Mouse (Mus musculus) monocyte, adult 5-6 weeks (primary cell): ENCODE results near the gene Ptdss2. TPM values are rescaled to one million over a fixed set of nuclear protein-coding genes. Genes with fewer than 3 reads are reported as not detected.

Source experiments
- ATAC-seq: fragments of 153-309, 156-312 bp; replicated peaks from 2 replicates; pipeline ENCODE4 v1.8.0; 2017; ENCODE audit warnings: mild to moderate bottlenecking; ENCODE audit not compliant: low TSS enrichment, insufficient number of reproducible peaks, severe bottlenecking, poor library complexity, low FRiP score
- total RNA-seq: library from RNA; stranded (forward); fragments of 200-1000, 200-491, 200-594 nt; gene quantifications from 3 replicates; pipeline ENCODE4 v1.2.3, GENCODE M21; 2017

Ptdss2 gene
- total RNA-seq, 1 experiment from 2014 or later, result 6.9 TPM

- no peak for ATAC-seq
These were observed 2.7 kb upstream of the Ptdss2 start for GRCm38 (mm10) chr7:141119487-141119886.

- ATAC-seq, result no peak
These were observed 1.6 kb upstream of the Ptdss2 start for GRCm38 (mm10) chr7:141120605-141121004.

GRCm38 (mm10) chr7:141121051-141121531 is 1.1 kb upstream of the Ptdss2 start:
- no peak for ATAC-seq

- peak; percentile 100 for ATAC-seq
These were observed 721 bp downstream of the Ptdss2 start for GRCm38 (mm10) chr7:141122689-141123516.

- no peak for ATAC-seq
These were observed 1.3 kb downstream of the Ptdss2 start for GRCm38 (mm10) chr7:141123517-141123856.

- ATAC-seq, result peak; percentile 93
These were observed 9.0 kb downstream of the Ptdss2 start for GRCm38 (mm10) chr7:141131024-141131820.

GRCm38 (mm10) chr7:141131904-141132755 is 9.9 kb downstream of the Ptdss2 start:
- ATAC-seq, result no peak

GRCm38 (mm10) chr7:141141326-141141725 is 19.1 kb downstream of the Ptdss2 start:
- ATAC-seq, result no peak

- ATAC-seq, result peak; percentile 71; the same call in 1 of the 2 replicates
These were observed 20.9 kb downstream of the Ptdss2 start for GRCm38 (mm10) chr7:141143112-141143511.

GRCm38 (mm10) chr7:141143861-141144260 is 21.7 kb downstream of the Ptdss2 start:
- ATAC-seq, result no peak

- ATAC-seq, result no peak
These were observed 22.5 kb downstream of the Ptdss2 start for GRCm38 (mm10) chr7:141144650-141145049.

GRCm38 (mm10) chr7:141145403-141145802 is 23.2 kb downstream of the Ptdss2 start:
- ATAC-seq, result no peak

- no peak for ATAC-seq
These were observed 23.9 kb downstream of the Ptdss2 start for GRCm38 (mm10) chr7:141146043-141146595.

GRCm38 (mm10) chr7:141147044-141147443 is 24.9 kb downstream of the Ptdss2 start:
- no peak for ATAC-seq

GRCm38 (mm10) chr7:141148639-141149038 is 26.5 kb downstream of the Ptdss2 start:
- ATAC-seq, result no peak

GRCm38 (mm10) chr7:141155362-141155761 is 33.2 kb downstream of the Ptdss2 start:
- no peak for ATAC-seq

GRCm38 (mm10) chr7:141164397-141164796 is 42.2 kb downstream of the Ptdss2 start:
- no peak for ATAC-seq

- ATAC-seq, result peak; percentile 76
These were observed 42.7 kb downstream of the Ptdss2 start for GRCm38 (mm10) chr7:141164850-141165249.
